Mouse (Mus musculus): Measurements from ENCODE around the gene Thbs4. TPM values are rescaled to one million over a fixed set of nuclear protein-coding genes. Genes with fewer than 3 reads are reported as not detected.

Gene Thbs4
- total and polyA plus RNA-seq, 2 experiments from 2014 or later, result 13.4 to 15.3 TPM

DNA sequence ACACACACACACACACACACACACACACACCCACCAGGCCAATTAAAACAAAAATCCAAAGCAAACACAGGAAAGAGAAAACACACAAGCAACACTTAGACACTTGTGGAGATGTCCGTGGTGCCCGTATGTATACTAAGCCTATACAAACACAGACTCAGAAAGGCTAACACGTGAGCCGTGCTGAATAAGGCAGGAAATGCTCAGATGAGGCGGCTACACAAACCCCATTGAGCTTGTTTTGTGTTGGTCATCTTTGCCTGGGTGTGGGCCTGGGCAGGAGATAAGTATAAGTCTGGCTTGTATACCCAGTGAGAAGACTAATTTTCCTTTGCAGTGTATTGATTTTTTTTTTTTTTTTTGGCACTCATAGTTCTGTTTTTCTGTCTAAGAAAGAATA is 92.6 kb downstream of the Thbs4 start:
- Histone ChIP-seq H3K9ac (replicated peaks; ENCODE audit: low read depth, low read length) (no peak overlapping the region), H3K4me3 (ENCODE audit: low read depth, low read length) (no peak overlapping the region), H3K36me3 (replicated peaks; ENCODE audit: control insufficient read depth, insufficient read depth, low read length) (peaks cover 26% of the 10 kb centered on the region), H3K4me2 (ENCODE audit: low read depth, low read length) (no peak overlapping the region), H3K9me3 (replicated peaks; ENCODE audit: control insufficient read depth, low read length) (no peaks in the 10 kb centered on the region), H3K27me3 (ENCODE audit: control insufficient read depth, insufficient read depth, low read length) (no peaks in the 10 kb centered on the region), H3K4me1 (ENCODE audit: control insufficient read depth, insufficient read depth) (no peaks in the 10 kb centered on the region), H3K27ac (ENCODE audit: low read depth) (no peak overlapping the region)
- ATAC-seq (ENCODE audit: insufficient read depth, low read depth), result no peak
- DNase-seq (ENCODE audit: low spot score), result no peak
- TF ChIP-seq CTCF (IDR thresholded peaks at IDR 0.05; ENCODE audit: low read depth) (no peak), EP300 (IDR thresholded peaks at IDR 0.05; ENCODE audit: low read depth) (no peak)
- 66% methylated on average over 5 of the region's 5 CpGs for WGBS

Other genes with a start within 250 kb of the Thbs4 start
- gene Spz1, start 218.6 kb downstream of the Thbs4 start, total RNA-seq (2014; rRNA removed; ENCODE audit: low replicate concordance), result not detected in 2 replicates
- not detected in 2 replicates for gene Spz1, start 218.6 kb downstream of the Thbs4 start, polyA plus RNA-seq (2015; fragmentation: Nextera tagmentation; extraction: Ambion mirVana)
- 28.2 TPM in 2 replicates for gene Serinc5, start 183.7 kb downstream of the Thbs4 start, total RNA-seq (2014; rRNA removed; ENCODE audit: low replicate concordance)
- gene Serinc5, start 183.7 kb downstream of the Thbs4 start, polyA plus RNA-seq (2015; fragmentation: Nextera tagmentation; extraction: Ambion mirVana), result 9.7 and 9.8 TPM in 2 replicates
- 6.0 and 10.0 TPM in 2 replicates for gene Mtx3, start 49.9 kb upstream of the Thbs4 start, total RNA-seq (2014; rRNA removed; ENCODE audit: low replicate concordance)
- 1.5 and 2.1 TPM in 2 replicates for gene Mtx3, start 49.9 kb upstream of the Thbs4 start, polyA plus RNA-seq (2015; fragmentation: Nextera tagmentation; extraction: Ambion mirVana)